Mouse (Mus musculus) lung, adult 2 months (tissue): ENCODE data around the gene Skap1.

Source experiments
- CTCF ChIP-seq: fragments of 200-500 bp; IDR thresholded peaks from 2 replicates; pipeline ENCODE4 v1.5.1; 2011; ENCODE audit warnings: mild to moderate bottlenecking, low read length, control low read depth; ENCODE audit not compliant: insufficient read depth
- POLR2A ChIP-seq: fragments of 200-500 bp; IDR thresholded peaks from 2 replicates; pipeline ENCODE4 v1.6.1; 2011; ENCODE audit warnings: low read depth, mild to moderate bottlenecking, control low read depth, low read length, borderline replicate concordance; ENCODE audit errors: extremely low read depth

DNA sequence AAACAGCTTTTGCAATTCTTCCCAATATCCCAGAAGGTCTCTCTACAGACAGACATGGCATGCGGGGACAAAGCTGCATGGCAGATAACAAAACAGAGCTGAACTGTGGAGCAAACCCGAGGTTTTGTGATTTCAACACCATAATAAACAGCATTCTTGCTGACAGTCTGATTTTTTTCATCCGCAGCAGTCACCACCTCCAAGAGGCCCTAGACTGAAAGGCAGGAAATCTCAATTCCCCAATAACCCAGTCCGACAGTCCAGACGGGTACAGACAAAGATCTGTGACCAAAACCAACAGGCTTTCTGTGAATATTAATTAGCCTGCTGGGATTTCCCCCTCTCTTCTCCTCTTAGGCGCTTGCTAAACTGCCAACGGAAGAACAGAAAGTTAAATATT, 311.3 kb downstream of the Skap1 start:
- TF ChIP-seq POLR2A (no peak), CTCF (no peak)
